Mouse (Mus musculus): Measurements from ENCODE around the gene Cited2. TPM values are rescaled to one million over a fixed set of nuclear protein-coding genes. Genes with fewer than 3 reads are reported as not detected.

The Cited2 gene
- total RNA-seq, 2 experiments from 2014 or later: 145 to 155 TPM

DNA sequence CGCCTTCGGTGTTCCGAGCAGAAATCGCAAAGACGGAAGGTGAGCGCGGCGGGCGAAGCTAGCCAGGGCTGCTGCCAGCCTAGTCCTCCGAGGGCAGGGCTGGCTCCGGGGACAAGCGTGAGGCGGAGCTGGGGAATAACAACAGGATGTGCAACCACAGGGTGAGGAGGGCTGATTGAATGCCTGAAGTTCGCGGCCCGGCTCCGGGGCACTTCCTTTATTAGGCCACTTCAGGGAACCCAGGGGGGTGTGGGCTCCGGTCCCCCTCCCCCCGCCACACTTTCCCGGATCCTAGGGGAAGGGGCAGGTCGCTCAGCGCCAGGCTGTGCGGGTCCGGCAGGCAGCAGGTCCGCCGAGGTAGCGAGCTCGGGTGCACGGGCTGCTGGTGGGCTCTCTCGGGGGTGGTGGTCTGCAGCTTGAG, 413 bp downstream of the Cited2 start:
- peak in 1 of 2 experiments; percentile 37 for DNase-seq (ENCODE audit: low spot score in 2 of 2)

DNA sequence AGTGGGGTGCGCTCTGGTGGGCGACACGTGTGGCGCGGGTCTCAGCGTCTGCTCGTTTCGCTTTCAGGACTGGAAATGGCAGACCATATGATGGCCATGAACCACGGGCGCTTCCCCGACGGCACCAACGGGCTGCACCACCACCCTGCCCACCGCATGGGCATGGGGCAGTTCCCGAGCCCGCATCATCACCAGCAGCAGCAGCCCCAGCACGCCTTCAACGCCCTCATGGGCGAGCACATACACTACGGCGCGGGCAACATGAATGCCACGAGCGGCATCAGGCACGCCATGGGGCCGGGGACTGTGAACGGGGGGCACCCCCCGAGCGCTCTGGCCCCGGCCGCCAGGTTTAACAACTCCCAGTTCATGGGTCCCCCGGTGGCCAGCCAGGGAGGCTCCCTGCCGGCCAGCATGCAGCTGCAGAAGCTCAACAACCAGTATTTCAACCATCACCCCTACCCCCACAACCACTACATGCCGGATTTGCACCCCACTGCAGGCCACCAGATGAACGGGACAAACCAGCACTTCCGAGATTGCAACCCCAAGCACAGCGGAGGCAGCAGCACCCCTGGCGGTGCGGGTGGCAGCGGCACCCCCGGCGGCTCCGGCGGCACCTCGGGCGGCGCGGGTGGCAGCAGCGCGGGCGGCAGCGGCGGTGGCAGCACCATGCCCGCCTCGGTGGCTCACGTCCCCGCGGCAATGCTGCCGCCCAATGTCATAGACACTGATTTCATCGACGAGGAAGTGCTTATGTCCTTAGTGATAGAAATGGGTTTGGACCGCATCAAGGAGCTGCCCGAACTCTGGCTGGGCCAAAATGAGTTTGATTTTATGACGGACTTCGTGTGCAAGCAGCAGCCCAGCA, 1.1 kb downstream of the Cited2 start:
- peak; percentile 28 to 51 for DNase-seq (ENCODE audit: low spot score in 2 of 2)

DNA sequence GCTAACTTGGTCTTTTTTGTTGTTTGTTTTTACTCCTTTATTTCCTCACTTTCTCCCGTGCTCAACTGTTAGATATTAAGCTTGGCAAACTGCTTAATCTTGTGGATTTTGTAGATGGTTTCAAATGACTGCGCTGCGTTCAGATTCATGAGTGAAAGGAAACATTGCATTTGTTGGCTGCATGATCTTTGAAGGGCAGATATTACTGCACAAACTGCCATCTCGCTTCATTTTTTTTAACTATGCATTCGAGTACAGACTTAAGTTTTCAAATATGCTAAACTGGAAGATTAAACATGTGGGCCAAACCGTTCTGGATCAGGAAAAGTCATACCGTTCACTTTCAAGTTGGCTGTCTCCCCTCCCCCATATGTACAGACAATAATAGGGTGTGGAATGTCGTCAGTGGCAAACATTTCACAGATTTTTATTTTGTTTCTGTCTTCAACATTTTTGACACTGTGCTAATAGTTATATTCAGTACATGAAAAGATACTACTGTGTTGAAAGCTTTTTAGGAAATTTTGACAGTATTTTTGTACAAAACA, 2.1 kb downstream of the Cited2 start:
- no peak for DNase-seq (ENCODE audit: low spot score in 2 of 2)

DNA sequence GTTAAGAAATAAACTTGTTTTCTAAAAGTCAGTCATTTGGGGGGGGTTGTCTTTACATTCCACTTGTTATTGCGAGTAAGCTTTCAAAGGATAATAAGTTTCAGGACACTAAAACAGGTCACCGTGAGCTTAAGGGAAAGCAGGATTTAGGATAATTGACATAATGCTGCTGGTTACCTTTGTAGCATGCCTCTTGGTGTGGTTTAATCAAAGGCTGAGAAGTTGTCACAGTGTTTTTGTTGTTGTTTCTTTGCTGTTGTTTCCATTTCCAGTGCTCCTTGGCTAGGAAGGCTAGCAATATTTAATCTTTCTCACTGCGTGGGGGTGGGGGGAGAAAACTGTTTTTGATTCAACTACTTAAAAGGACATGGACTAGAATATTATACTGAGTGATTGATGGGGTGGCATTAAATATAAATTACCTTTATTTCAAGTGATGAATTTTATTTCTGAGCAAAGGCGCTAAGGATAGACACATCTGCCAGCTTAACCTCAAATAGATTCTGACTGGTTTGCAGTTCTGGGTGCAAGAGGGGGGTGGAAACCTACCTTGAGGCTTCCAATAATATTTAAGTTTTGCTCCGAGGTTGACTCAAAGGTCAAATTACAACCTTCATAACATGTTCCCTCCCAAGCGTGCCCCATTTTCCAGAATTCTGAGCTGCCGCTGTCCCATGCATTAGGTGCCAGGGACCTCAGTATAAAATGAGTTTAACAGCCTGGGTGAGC, 2.8 kb downstream of the Cited2 start:
- DNase-seq (ENCODE audit: low spot score in 2 of 2): no peak

DNA sequence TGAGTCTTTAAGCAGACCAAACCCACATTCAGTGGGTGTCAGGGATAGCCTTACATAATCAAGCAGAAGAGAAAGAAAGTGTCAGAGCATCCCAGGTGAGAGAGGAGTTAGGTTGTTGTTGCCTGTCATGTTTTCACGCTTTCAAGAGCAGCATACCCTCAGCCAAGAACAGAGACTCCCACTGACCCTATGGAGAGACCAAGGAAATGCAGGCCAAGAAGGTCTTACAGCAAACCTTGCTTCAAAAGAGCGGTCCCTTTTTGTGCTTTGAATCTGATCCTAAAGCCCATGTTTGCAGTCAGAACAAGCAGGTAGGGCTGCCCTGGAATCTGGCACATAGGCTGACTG, 3.3 kb downstream of the Cited2 start:
- DNase-seq (ENCODE audit: low spot score in 2 of 2): no peak

DNA sequence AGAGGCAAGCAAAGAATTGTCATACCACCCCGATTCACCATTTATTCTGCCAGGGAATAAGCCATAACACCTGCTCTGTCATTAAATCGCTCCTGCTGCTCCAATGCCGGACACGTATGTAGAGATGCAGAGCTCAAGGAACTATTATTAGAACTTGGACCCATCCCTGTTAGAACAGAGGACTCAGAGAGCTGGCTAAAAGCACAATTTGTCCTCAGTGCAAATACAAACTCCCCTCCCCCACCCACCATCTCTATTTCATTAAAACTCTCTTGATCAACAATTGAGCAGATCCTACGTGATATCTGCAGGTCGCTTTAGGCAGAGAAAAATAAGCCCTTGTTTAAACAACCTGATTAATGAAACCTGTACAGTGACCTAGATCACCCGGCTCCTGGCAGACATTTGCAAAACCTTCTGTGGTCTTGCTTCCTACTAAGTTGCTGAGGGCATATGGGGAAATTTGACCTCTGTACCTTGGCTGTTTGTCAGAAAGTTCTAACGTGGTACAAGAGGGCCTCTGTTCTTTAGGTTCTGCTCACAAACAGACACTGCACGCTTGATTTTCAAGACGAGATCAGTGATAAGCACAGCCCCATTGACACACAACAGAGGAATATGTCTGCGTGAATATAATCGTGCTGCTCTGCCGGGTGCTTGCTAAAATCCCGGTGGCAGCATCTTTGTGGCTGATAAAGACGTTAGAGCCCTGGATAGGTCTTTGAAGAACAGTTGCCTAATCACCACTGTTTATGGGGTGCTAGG, 4.3 kb downstream of the Cited2 start:
- peak in 1 of 2 experiments; percentile 14 for DNase-seq (ENCODE audit: low spot score in 2 of 2)

DNA sequence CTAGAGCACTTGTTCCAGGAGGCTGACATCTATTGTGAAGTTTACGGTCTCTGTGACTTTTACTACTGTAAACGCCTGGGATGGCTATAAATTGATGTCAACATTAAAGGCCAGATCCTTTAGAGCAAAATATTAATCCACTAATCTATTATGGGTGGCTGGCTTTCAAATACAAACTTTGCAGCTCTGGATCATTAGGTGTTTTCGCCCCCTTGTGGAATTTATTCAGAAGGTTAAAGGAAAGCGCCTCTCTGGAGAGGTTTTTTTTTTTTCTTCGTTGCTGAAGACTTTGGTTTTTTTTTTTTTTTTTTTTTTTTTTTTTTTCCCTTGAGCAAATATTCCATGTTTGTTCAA, 4.9 kb downstream of the Cited2 start:
- no peak for DNase-seq (ENCODE audit: low spot score in 2 of 2)

DNA sequence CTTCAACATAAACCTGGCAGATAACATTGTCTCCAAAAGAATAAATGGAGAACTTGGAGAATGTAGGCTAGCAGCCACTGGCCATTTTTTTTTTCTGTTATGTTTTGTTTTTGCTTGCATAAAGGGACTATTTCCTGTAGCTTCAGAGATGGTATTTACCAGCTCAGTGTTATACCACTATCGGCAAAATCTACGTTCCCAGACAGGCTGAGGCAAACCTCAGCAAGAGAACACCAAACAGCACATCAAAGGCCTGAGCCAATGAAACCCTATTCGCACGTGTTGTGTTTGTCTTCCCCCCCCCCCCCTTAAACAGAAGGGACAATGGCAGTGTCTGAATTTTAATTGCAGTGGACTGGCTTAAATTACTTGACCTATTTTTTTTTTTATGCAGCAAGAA, 5.7 kb downstream of the Cited2 start:
- DNase-seq (ENCODE audit: low spot score in 2 of 2): no peak

DNA sequence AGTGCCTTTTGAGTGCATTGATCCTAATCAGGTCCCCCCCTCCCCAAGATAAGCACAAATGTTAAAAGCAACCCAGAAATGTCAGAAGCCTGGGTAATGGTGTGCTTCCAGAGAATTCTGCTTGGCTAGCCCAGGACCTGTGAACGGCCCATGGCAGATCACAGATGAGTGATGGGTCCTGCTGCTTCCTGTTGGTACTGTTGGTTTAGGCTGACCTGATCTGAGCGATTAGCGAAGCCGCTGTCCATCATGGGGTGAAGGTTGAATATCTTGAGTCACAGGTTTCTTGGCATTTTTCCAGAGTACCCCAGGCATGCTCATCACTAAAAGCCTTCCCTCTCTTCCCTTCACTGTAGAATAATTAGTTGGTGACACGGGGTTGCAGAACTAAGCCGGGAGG, 6.5 kb downstream of the Cited2 start:
- no peak for DNase-seq (ENCODE audit: low spot score in 2 of 2)

DNA sequence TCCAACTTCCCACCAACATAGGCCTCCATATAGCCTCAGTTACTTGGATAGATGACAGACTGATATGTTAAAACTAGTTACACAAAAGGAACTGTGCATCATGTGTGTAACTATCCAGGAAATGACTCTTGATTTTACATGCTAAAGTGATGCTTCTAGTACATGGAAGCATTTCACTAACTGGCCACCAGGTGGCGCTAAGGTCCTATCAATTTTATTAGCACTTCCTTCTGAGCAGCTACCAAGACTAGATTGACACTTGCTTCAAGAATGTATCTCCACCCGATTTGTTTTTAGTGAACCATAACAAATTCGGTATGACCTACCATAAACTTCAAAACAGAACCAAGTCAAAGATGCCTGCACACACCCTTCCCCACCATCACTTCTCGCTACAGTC, 10.0 kb downstream of the Cited2 start:
- DNase-seq (ENCODE audit: low spot score in 2 of 2): peak in 1 of 2 experiments; percentile 59

DNA sequence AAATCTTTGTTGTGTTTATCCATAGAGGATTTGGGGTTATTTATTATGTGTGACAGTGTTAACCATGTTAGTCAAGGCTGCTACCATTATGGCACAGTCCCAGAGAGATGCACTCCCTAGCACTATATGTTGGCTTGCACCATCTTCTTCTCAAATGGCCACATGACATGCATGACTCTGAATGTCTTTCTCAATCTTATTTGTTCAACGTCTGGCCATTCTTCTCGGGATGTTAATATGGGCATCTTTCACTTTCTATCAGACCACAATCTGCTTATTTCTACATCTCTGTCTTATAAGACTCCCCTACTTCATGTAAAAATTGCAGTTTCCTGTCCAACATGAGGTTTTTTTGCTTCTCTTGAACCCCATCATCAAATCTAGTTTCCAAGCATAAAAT, 19.6 kb downstream of the Cited2 start:
- no peak for DNase-seq (ENCODE audit: low spot score in 2 of 2)

DNA sequence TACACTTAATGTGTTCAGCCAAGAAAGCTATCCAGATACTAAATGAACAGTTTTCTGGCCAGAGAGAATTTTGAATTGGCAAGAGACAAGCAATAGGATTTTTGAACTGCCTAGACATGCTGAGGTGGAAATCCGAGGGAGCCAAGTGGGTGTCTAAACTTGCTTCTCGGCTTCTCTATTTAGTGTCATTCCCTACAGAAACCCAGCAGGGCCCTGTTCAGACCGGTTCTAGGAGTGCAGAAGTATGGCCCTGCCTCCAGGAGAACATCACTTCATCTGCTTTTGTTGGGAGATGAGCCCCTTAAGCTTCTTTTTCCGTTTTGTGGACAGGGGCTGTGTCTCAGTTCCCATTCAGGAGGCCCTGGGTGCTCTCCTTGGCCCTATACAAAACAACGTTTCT, 29.5 kb downstream of the Cited2 start:
- no peak for DNase-seq (ENCODE audit: low spot score in 2 of 2)

DNA sequence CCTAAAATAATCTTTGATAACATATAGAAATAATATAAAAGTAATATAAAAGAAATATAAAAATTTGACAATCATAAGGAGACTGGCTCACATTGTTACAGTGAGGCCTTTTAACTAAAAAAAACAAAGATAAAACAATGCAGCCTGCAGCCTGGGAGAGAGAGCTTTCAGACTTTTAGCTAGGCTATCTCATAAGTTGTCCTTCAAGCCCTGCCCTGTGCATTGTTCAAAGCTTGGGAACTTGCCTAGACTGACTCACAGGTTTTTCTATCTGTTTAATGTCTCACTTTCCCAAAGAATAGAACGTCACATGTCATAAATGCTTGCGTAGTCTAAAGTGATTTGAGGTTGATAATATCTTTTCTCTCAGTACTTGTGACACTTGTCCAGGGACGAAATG, 36.8 kb downstream of the Cited2 start:
- DNase-seq (ENCODE audit: low spot score in 2 of 2): no peak

DNA sequence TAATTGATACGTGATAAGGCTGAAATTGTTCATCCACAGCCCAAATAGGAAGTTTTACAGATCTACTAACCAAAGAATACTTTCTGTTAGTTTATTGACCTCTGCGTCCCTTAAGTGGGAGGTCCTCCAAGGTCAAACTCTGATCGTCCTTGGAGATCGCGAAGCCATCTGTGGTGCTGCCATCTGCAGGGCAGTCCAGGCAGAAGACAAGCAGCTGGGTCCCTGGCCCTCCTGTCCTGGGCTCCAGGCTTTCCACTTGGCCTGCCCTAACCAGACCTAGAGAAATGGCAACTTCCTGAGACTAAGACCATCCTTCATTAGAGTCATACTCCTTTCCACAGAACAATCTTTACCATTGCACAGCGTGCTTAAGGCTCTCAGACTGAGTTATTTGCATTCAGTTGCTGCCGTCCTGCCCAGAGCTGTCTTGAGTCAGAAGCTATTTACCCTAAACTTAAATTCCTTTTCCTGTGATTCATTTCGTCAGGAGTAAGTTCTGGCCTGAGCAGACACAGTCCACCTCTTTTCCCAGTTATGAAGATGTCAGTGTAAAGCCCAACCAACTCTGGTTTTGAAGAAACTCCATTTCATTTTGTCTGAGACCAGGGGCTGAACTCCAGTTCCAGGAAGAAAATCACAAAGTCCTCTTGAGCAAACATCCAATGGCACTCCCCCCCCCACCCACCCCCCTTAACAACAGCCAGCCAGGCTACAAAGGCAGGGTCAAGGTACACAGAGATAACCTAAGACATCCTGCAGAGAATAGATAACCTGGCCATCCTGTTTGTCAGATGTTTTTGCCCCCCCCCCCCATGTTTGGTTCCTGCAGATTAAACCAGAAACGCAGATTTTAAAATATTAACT, 38.0 kb downstream of the Cited2 start:
- DNase-seq (ENCODE audit: low spot score in 2 of 2): no peak

DNA sequence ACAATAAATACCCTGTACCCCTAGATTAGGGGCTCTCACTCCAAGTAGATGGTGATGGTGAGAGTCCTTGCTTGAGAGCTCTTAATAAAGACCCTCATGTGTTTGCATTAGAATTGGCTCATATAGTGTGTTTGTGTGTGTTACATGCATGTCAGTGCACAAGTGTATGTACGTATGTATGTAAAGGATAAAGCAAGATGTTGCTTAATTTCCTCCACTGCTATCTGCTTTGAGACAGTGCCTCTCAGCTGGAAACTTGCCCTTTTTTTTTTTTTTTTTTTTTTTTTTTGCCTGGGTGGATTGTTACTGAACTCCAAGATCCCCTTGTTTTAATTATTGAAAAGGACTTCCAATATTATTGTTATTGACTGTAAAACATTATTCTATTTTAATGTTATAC, 38.6 kb downstream of the Cited2 start:
- no peak for DNase-seq (ENCODE audit: low spot score in 2 of 2)

DNA sequence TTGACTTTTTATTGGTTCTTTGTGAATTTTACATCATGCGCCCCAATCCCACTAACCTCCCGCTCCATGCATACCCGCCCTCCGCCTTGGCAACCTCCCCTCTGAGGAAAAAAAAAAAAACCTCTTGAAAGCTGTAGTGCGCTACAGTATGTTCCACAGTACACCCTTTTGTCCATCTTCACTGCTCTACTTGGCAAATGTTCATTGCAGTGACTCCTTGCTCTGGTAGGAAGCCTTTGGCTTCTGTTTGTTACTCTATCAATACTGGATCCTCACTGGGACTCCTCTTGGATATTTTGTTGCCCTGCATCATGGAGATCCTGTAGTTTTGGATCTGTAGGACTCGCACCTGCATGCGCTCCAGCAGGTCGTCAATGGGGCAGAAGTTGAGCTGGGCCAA, 39.9 kb downstream of the Cited2 start:
- no peak for DNase-seq (ENCODE audit: low spot score in 2 of 2)

DNA sequence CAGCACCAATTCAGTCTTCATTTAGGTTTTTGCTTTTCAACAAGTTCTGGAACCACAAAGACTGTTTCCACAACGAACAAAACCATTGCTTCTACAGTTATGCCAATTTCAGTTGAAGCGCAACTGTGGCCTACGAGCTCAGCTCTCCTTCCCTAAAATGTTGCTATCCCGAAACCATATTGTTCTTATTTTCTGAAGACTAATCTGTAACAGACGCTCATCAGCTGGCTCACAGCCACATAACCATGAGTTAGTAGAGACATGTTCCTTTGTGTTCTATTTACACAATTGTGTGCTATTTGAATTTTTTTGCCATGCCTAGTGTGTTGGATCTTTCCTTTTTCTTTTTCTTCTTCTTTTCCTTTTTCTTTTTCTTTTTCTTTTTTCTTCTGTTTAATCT, 46.8 kb downstream of the Cited2 start:
- DNase-seq (ENCODE audit: low spot score in 2 of 2): no peak

DNA sequence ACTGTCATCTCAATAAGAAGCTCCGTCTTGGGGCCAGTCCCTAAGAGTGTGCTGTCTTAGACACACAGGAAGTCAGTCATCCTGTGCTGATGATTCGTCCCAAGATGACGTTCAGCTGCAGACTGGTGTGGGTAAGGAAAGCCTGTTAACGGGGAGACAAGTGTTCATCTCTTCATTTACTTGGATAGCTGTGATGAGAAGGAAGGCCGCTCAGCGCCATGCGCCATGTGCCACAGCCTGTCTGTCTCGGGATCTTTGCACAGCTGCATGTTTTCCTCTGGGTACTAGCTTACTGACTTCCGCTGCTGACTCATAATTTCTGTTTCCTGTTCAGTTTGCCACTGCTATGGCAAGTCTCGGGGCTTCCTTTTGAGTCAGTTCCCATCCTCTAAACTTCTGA, 49.3 kb downstream of the Cited2 start:
- no peak for DNase-seq (ENCODE audit: low spot score in 2 of 2)

DNA sequence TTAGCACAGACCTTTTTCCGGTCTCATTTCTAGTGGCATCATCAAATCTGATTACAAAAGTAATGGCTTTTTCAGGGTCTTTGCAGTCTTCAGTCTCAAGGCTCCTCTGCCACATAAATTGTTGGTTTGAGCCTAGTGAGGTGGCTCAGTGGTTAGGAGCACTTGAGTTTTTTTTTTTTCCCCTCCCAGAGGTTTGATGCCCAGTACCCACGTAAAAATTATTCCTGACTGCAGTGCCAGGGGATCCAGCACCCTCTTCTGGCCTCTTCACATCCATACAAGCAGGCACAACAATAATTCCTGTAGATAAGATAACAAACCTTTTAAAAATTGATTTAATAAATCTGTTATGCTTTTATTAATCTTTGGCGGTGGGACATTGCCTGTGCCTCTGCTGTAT, 51.3 kb downstream of the Cited2 start:
- no peak for DNase-seq (ENCODE audit: low spot score in 2 of 2)

DNA sequence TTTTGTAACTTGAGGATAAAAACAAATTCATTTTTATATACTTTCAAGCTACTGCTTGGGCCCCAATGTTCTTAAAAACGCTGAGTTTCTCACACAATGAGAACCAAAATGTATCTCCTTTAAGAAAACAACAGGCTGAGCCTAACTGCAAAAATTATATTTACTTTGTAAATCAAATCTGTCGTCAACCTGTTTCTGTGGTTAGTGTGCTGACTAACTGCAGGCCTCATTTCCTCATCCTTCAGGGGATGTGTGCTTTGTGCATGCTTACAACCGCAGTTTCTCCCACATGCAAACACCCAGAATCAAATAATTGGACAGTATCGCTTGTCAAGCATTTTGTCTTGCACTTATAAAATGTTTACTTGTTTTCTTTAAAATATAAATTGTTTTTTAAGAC, 52.1 kb downstream of the Cited2 start:
- DNase-seq (ENCODE audit: low spot score in 2 of 2): no peak

Measured in adrenal gland, postnatal 4 days (tissue).